Mouse (Mus musculus) C2C12 (cell line): ENCODE data around the gene Vsx2.

ENCODE experiments used
- CEBPB ChIP-seq: IDR thresholded peaks from one replicate; pipeline ENCODE4 v1.6.1; 2011; ENCODE audit warnings: low read depth, mild to moderate bottlenecking, control low read depth, moderate library complexity
- CTCF ChIP-seq: IDR thresholded peaks from one replicate; pipeline ENCODE4 v1.5.1; 2011; ENCODE audit not compliant: control insufficient read depth, insufficient read depth, insufficient read length
- MAX ChIP-seq: IDR thresholded peaks from one replicate; pipeline ENCODE4 v1.6.1; 2011; ENCODE audit warnings: mild to moderate bottlenecking, control low read depth
- MYOD1 ChIP-seq: IDR thresholded peaks from one replicate; pipeline ENCODE4 v1.6.1; 2011; ENCODE audit warnings: low read depth; ENCODE audit not compliant: control insufficient read depth, insufficient read length
- MYOG ChIP-seq: IDR thresholded peaks from one replicate; pipeline ENCODE4 v1.6.1; 2011; ENCODE audit not compliant: control insufficient read depth, insufficient read length; ENCODE audit errors: extremely low read depth
- USF1 ChIP-seq: IDR thresholded peaks from one replicate; pipeline ENCODE4 v1.6.1; 2011; ENCODE audit warnings: low read depth, mild to moderate bottlenecking, control low read depth, moderate library complexity

DNA sequence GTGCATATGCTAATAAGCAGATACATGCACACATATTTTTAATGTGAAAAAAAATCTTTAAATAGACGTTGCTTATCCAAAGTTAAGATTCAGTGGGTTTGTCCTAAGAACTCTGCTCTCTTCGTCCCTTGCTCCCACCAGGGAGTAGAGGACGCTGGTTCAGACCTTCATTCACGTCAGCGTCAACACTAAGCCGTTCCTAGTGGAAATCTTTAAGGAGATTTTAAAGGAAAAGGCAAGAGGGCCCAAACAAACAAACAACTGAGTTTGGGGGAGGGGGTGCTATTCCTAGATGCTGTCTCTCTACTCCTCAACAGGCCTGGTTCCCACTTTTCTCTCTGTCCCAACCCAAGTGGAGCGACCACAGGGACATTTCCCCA, 2.8 kb downstream of the Vsx2 start:
- TF ChIP-seq CTCF, result no peak
- TF ChIP-seq MYOG, result no peak
- TF ChIP-seq USF1, result no peak
- no peak for TF ChIP-seq MAX
- TF ChIP-seq CEBPB, result no peak
- TF ChIP-seq MYOD1, result no peak
